Mouse (Mus musculus) induced T-regulatory cell, adult 2 months (primary cell): Measurements from ENCODE around the gene Cabp7.

Experiments
- DNase-seq: peaks from one replicate; pipeline ENCODE4 v3.0.0-alpha.2; 2012; ENCODE audit warnings: low read depth

The Cabp7 gene

GRCm38 (mm10) chr11:4746733-4747132 lies at the start of gene Cabp7:
TSS of gene Cabp7 (minus strand) at chr11:4746778.
- no peak for DNase-seq

- DNase-seq = no peak
These were observed 46.4 kb upstream of the Cabp7 start for GRCm38 (mm10) chr11:4793006-4793405.

GRCm38 (mm10) chr11:4791549-4791948 lies 45.0 kb upstream of the Cabp7 start:
- no peak for DNase-seq

DNA sequence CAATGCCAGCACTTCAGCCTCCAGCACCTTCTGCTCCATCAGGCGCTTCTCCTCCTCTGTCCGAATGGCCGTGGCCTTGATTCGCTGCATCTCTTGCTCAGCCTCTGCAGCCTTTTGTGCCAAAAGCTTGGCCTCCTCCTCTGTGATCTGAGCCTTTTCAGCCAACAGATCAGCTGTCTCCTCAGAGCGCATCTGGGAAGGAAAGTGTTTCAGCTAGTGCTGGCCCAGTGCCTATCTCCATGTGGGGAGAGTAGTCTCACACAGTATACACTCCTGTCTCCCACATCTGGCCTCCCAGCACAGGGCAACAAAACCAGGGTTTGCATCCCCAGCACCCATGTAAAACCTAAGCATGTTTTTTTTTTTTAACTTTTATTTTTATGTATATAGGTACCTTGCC lies 43.1 kb upstream of the Cabp7 start:
- no peak for DNase-seq

DNA sequence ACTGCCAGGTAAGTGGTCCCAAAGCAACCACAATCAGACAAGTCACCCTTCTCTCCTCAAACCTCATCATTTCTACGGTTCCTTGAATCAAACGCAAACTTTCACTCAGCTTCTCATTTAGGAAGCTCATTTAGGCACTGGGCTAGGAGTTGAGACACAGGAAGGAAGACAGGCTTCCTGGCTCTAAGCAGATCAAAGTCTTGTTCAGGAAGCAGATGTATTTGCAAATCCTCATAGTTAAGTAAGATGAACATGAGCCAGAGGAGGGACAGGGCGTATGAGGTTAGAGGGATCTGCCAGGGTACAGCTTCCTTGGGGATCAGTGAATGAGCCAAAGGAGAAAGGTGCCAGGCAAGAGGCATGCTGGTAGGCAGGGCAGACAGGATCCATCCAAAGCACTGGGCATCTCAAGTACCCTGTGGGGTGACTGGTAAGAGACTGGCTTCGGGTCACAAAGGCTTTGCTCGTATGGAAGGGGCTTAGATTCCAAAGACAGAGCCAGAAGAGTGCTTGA lies 38.1 kb upstream of the Cabp7 start:
- DNase-seq = peak; percentile 47

- peak; percentile 57 for DNase-seq
These were observed 36.5 kb upstream of the Cabp7 start for GRCm38 (mm10) chr11:4783116-4783515.

DNA sequence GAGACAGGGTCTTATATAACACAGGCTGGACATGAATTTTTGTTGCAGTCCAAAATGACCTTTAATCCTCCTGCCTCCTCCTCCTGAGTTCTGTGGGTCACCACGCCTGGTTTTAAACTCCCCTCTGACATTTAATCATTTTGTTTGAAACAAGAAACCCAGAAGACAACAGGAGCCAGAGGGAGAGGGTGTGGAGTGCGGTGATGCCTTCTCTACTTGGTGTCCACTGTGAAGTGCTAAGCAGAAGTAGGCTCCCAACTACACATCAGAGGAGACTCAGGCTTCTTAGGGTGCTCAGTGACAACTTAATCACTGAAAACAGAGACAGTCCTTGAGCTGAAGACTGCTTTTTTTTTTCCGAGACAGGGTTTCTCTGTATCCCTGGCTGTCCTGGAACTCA lies 34.3 kb upstream of the Cabp7 start:
- no peak for DNase-seq

DNA sequence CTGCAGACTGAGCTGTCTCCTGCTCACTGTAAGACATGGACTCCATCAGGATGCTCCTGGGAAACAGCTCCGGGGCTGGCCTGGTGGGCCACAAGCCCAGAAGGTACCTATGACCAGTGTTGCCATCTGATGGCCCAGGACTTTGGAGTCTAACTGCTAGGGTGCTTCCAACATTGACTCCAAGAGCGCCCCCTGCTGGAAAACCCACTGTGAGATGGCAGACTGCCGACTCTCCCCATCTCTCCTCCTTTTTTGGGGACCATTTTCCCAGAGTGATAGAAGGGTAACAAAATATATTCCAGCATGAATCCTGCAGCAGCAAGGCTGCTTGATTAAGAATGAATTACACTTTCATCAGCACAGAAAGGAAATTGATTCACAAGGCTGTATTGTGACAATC lies 26.3 kb upstream of the Cabp7 start:
- peak; percentile 80 for DNase-seq

DNA sequence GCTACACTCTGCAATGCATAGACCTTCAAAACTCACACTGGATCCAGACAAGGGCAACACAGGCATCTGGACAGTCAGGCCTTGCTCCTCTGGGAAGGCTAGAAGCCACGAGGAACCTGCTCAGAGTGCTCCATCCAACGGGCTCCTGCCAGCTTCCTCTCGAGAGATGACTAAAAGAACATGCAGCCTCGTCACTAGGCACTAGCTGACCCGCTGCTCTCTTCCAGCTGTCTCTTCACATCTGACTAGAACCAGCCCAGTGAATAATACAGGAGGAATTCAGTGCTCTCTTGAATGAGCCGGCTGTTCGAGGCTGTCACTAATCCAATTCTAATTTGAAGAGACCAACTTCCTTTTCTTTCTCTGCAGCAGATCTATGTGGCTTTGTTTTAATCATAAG lies 25.2 kb upstream of the Cabp7 start:
- DNase-seq = no peak

DNA sequence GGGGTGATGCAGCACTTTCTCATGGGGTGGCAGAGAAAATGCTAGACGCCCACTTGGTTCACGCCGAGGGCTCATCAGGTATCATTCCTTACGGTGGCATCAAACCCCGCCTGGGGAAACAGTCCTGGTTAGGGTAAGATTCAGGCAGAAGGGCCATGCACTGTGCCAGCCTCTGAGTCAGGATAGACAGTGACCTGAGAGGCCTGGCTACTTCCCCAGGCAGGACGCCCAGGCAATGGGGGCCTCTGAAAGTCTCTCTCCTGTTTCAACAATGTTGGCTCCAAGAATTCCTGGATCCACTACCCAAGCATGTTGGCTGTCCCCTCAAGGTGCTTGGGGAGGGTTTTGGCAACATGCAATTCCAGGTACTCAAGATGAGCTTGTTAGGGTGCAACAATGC lies 23.3 kb upstream of the Cabp7 start:
- no peak for DNase-seq

GRCm38 (mm10) chr11:4769293-4769692 lies 22.7 kb upstream of the Cabp7 start:
- no peak for DNase-seq

- no peak for DNase-seq
These were observed 21.8 kb upstream of the Cabp7 start for GRCm38 (mm10) chr11:4768399-4768798.

- DNase-seq = no peak
These were observed 17.9 kb upstream of the Cabp7 start for GRCm38 (mm10) chr11:4764476-4764875.

DNA sequence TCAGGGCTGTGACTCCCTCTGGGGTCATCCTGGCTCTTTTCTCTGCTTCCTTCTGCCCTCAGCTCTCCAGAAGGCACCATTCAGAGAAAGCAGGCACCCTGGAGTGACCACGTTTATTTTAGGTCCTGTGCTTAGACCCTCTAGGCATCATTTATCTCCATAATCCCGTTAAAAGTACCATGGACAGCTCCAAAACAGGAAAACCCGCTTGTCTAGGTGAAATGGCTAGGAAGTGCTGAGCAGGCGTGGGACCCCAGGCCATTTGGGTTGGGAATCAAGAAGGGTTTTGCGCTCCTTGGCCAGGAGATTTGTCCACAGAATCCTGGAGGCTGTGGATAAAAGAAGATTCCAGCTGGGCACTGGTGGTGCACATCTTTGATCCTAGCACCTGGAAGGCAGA lies 17.1 kb upstream of the Cabp7 start:
- DNase-seq = no peak

- DNase-seq = no peak
These were observed 15.9 kb upstream of the Cabp7 start for GRCm38 (mm10) chr11:4762511-4762910.

GRCm38 (mm10) chr11:4761991-4762390 lies 15.4 kb upstream of the Cabp7 start:
- DNase-seq = no peak

DNA sequence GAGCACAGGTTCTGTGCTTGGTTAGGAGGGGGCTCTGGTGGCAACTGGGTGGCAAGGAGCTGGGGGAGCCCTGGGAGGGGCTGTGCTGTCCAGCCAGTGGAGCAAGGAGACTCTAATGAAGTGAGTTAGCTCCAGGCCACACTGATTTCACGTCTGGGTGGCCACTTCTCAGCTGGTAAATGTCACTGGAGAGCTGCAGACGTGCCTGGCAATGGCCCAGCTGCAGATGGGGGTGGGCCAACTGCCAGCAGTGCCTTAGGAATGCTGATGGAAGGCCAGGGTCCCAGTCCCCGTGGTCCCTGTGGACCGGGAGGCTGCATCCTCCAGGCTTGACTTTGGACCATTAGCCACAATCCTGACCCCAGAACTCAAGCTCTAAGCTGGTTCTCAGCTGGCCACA lies 13.9 kb upstream of the Cabp7 start:
- DNase-seq = no peak

GRCm38 (mm10) chr11:4757789-4758158 lies 11.2 kb upstream of the Cabp7 start:
- DNase-seq = no peak

DNA sequence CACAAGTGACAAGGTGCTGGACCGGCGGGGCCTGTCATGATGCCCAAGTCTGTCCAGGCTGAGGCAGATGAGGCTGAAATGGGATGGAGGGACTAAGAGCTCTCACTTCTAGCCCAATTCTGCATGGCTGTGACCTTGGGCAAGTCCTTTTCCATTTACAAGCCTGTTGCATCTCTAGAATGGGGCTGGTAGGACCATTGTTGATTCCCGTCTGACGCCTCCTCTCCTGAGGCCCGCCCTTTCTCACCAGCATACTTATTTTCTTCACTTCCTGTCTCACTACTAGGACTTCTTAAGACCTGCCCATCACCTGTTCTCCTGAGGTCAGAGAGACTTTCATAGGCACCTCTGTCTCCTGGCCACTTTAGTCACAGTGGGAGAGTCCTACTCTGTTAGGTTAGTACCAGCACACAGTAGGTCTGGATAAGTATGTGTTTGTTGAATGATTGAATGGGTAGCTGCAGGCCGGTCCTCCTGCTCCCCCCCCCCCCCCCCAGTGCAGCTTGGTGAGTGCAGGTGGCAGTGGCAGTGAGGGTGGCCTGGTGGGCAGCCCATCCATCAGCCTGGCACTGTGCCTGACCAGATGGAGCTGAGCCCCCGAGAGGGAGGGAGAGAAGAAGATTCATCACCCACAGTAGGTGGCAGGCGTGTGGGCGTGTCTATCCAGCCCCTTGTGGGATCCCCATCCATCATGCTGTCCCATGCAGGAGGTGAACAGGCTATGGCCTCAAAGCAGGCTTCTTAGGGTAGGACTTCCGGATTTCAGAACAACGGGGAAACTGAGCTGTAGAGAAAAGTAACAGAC lies 10.6 kb upstream of the Cabp7 start:
- no peak for DNase-seq

GRCm38 (mm10) chr11:4756460-4756859 lies 9.9 kb upstream of the Cabp7 start:
- DNase-seq = no peak

GRCm38 (mm10) chr11:4754867-4755266 lies 8.3 kb upstream of the Cabp7 start:
- DNase-seq = no peak

DNA sequence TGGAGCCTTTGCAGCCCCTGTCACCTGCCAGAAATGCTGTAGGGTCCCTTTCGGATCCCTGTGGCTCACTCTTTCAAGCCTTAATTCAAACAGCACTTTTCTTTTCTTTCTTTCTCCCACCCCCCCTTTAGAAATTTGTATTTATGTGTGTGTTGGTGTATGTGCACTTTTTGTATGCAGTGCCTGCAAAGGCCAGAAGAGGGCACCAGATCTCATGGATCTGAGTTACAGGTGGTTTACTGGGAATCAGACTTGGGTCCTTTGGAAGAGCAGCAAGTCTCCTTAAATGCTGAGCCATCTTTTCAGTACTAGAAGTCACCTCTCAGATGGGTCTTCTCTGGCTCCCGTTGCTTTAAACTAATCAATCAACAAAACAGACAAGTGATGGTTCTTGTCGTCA lies 7.5 kb upstream of the Cabp7 start:
- peak; percentile 52 for DNase-seq

- no peak for DNase-seq
These were observed 6.3 kb upstream of the Cabp7 start for GRCm38 (mm10) chr11:4752836-4753235.

DNA sequence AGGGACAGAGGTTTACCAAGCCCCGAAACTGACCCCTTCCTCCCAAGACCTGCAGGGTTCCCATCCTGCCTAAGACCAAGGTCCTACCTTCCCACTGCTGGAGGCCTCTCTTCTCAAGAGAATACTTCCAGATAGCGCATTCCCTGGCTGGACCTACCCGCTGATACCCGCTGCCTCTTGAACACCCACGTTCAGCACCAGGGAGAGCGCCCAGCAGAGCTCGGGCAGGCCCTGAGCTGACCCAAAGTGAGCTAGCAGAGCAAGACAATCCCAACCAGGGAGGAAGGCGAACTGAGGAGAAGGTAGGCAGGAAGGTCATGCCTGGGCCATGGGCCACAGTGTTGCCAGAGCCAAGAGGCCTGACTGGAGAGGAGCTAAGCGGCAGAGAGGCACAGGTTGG lies 3.7 kb upstream of the Cabp7 start:
- DNase-seq = peak; percentile 66
